Mouse (Mus musculus) lung, postnatal 4 days (tissue): ENCODE measurements around the gene Rhbg.
"Not testable (repeated sequence)": the region's sequence is repeated elsewhere in the genome, so short reads cannot be mapped to it uniquely, and the experiment has no call there.

ENCODE experiments used
- DNase-seq, 2 experiments: peaks; one replicate each; pipeline ENCODE4 v3.0.0; 2021

Gene Rhbg

DNA sequence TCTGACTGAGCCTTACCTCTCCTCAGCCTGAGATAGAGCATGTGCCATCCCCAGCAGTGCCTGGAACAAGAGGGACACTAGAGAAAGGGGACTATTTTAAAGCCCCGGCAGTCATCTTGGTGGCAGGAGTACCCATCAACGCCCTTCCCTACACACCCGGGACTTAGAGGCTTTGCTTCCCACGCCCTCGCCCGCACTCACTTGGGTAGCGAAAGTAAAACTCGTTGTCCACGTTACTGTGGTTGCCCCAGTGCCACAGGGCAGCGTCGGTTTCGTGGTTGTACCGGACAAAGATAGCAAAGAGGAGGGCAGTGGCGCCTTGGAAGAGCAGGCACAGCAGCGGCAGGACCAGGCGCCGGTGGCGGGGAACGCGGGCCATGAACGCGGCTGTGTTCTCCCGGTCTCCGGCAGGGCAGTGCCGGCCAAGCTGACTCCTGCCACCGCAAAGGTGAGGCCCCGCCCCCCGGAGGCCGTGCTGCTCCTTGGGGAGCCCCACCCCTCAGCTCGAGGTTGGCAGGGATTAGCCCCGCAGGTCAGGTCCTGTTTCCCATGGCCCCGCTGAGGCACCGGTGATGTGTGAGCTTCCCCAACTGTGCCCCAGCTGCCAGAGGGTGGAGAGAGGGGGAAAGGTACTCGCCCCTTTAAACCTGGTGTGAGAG, at the start of gene Rhbg:
Gene Rhbg (minus strand): TSS at position 442 of the 659 bp plus-strand sequence.
- DNase-seq: peak; percentile 74 to 77

DNA sequence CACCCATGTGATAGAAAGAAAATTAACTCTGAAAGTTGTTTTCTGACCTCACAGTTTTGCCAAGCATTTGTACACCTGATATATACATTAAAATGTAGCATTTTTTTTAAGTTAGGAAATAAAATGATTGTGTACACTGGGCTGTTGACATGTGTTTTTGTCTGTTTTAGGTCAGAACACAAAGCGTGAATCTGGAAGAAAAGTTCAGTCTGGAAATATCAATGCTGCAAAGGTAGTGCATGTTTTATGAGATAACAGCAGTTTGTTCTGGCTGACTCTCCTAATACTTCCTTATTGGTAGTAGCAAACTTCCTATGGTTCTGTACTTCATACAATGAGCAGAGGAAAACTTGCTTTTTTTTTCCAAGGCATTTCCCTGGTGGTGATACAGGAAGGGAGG, 44.7 kb upstream of the Rhbg start:
- no peak for DNase-seq

DNA sequence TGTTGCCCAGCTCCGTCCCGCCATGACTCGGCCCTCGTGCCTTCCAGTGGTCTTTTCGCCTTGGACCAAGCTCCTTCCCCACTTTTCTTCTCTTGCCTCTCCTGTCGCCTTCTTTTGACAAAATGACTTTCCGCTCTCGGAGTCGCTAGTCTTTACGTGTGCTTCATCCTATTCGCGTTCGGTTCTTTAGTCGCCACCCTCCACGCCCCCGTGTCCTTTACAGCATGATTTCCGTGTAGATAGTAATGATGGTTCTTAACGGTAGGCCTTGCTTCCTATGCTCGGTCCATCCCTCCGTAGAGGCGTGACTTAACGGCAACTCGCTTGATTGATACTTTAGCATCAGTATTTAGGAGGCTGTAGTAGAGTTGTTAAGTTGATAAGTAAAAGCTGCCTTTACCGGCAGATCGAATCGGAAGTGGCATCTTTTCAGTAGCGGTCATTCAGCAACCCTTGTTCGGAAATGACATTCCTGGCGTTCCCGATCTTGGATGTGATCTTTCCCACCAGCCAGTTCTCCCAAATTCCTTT, 42.9 kb upstream of the Rhbg start:
- no peak for DNase-seq

DNA sequence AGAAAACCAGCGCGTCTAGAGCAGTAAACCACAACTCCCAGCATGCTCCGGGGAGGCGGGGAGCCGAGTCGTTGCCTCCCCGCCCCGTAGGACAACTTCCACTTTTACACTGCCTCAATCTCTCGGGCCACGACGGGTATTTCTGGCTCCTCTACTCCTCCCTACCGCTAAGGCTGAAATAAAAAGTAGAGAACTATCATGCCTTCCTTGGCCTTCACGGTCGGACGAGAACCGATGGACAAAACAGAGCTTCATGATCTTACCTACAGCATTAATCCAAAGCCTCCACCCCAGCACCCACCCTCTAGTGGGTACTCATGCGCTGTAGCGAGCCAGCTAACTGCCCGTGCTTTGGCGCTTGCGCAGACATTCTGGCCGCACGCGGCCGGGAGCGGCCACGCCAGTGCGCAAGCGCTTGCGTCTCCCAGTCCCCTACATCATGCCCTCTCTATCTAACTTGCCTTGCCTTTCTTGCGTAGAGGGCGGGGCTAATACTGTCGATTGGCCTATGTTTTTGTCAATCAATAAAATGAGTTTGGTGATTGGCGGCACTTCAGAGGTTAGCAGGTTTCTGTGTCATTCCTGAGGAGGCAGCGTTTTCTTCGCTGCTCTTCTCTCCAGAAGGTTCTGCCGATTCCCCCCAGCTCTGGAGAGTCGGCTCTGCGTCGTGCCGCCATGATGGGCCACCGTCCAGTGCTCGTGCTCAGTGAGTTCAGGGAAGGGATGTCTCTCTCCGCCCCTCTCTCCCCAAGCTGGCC, 42.2 kb upstream of the Rhbg start, which contains the start of the genes Tsacc and Cct3:
Gene Tsacc (minus strand): TSS at position 439 of the 758 bp plus-strand sequence.
Gene Cct3 (plus strand): TSS at position 556 of the 758 bp plus-strand sequence.
- peak; percentile 97 to 98 for DNase-seq

DNA sequence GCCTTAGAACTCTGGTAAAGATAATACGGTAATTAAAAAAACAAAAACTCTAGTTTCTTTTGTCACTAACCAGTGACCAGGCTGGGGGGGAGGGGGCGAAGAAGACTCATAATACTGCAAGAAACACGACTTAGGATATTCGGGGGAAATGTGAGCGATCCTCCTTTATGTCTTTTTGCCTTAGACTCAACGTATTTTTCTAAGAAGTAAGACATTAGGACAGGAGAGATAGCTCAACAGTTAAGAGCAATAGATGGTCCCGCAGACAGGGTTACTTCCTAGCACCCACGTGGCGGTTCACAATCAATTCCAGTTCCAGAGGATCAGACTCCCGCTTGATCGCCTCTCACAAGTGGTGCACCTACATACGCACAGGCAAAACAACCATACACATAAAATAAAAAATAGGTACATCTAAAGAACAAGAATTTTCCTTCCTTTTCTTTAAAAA, 41.6 kb upstream of the Rhbg start:
- DNase-seq: no peak

DNA sequence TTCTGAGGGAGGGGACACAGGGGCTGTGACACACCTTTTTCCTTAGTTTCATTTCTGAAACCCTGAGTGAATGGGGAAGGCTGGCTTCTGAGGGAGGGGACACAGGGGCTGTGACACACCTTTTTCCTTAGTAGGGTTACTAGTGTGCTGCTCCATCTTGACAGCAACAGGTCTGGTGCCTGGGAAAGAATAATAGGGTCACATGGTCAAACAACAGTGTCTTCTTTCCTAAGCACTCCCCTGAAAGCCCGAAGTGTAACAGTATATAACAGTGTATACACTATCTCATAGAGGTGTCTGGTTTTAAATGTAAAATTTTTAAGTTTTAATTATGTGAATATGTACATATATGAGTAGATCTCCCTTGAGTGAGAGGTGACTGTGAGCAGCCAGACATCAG, 40.8 kb upstream of the Rhbg start:
- DNase-seq: not testable (repeated sequence)

DNA sequence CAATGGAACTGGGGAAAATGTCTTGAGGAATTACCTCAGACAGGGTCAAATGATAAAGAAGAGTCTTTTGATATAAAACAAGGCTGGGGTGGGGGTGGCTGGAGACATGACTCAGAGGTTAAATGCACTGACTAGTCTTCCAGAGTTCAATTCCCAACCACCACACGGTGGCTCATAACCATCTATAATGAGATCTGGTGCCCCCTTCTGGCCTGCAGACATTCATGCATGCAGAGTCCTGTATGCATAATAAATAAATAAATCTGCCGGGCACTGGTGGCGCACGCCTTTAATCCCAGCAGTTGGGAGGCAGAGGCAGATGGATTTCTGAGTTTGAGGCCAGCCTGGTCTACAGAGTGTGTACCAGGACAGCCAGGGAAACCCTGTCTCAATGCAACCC, 37.5 kb upstream of the Rhbg start:
- peak in 1 of 2 experiments; percentile 43 for DNase-seq

DNA sequence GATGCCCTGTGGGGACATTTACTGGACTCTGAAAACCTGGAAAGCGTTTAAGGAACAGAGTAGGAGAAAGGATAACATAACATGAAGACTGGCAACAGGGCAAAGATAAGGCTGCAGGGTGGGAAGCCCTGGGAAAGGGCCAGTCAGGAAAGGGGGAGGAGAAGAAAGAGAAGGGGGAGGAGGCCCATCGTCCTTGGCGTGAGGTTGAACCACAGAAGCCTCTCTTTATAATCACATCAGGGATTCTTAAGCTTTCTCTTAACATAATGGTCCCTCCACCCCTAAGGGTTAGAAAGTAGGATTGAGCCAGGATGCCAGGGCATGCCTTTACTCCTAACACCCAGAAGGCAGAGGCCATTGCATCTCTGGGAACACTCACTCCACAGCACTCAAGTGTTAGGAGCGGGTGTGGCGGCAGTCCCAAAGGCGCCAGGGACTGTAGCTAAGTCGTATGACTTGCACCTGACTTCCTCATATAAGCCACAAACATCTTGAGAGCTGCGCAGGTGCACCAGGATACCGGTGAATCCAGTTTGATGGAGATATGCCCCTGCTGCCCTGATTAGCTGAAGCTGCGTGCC, 33.7 kb upstream of the Rhbg start:
- peak; percentile 20 to 73 for DNase-seq

DNA sequence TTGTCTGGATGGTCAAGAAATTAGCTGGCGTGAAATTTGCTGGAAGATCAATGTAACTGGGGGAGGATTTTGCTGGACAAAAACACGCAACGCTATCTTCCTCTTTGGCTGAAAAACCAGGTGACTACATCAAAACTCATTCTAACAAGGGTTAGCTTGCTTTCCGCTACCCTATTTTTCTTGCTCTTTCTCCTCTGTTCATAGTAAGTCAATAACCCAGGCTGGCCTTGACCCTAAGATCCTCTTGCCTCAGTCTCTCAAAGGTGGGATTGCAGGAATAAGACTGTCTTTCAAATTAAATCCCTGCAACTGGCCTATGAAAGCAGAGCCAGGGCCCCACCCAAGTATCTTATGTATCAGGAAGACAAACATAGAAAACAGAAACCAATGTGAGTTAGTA, 32.6 kb upstream of the Rhbg start, which contains the start of gene Gm38392:
Gene Gm38392 (minus strand): TSS at position 101 of the 400 bp plus-strand sequence.
- DNase-seq: no peak

DNA sequence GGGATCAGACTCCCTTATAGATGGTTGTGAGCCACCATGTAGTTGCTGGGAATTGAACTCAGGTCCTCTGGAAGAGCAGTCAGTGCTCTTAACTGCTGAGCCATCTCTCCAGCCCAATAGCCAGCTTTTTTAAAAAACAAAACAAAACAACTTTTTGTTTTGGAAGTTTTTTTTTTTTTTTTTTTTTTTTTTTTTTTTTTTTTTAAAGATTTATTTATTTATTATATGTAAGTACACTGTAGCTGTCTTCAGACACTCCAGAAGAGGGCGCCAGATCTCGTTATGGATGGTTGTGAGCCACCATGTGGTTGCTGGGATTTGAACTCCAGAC, 31.0 kb upstream of the Rhbg start:
- not testable (repeated sequence) for DNase-seq

DNA sequence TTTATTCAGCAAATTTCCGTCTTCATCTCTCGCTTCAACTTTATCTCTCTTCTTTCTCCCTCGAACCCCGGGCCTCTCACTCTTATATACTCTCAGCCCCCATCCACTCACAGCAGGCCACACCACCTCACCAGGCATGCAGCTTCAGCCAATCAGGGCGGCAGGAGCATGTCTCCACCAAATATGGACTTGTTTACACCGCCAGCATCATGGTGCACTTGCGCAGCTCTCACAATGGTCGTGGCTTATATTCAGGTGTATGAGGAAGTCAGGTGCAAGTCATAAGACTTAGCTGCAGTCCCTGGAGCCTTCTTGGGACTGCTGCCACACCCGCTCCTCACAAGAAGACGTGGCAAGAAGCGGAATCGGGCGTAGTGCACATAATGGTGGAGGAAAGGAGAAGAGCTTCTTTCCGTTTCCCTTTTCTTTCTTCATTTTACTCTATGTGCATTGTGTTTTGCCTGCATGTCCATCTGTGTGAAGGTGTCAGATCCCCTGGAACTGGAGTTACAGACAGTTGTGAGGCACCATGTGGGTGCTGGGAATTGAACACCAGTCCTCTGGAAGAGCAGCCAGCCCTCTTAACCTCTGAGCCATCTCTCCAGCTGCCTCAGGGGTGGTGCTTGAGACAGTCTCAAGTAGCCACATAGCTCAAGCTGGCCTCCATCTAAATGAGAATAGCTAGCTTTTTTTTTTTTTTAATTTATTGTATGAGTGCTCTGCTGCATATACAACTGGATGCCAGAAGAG, 30.5 kb upstream of the Rhbg start:
- not testable (repeated sequence) for DNase-seq

DNA sequence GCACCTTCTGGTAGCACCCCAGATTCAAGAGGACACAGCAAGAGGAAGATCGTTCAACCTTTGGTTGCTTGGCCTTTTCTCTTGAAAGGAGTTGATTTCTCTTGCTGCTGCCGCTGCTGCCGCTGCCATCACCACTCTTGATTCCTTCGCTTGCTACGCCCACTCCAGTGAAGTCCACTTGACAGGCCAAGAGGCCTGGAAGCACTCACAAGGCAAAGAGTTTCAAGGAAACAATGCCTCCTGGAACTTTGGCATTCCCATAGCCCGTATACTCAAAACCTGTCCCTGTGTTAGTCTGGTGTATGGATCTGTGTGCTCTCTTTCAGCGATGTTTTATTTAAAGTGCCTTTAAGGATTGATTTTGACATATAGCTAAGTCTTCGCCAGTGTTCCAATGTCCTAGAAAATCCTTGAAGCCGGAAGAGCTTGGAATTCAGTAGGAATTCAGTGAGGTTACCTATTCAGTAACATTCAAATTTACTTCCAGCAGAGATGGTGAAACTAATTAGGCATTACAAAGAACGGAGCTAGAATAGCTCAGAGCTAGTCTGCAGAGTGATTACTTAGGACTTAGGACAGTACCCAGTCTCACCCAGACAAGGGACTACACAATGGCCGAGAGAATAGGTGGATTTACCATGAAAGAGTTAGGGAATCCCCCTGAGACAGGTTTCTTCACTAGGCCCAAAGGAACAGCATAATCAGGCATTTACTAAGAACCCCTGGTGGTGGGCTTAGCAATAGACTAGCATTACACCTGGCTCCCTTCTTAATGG, 26.8 kb upstream of the Rhbg start:
- peak; percentile 64 to 81 for DNase-seq

DNA sequence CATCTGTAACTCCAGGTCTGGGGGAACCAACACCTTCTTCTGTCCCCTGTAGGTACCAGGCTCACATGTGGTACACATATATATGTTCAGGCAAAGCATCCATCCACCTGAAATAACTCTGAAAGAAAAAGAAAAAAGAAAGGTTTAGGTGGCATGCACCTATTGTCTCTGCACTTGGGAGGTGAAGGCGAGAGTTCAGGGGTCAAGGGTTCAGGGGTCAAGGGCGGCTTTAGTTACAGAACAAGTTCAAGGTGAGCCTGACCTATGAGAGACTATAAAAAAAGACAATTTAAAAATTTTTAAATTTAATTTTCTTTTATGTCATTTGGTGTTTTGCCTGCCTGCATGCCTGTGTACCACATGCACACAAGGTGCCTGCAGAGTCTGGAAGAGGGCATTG, 25.5 kb upstream of the Rhbg start:
- no peak for DNase-seq

DNA sequence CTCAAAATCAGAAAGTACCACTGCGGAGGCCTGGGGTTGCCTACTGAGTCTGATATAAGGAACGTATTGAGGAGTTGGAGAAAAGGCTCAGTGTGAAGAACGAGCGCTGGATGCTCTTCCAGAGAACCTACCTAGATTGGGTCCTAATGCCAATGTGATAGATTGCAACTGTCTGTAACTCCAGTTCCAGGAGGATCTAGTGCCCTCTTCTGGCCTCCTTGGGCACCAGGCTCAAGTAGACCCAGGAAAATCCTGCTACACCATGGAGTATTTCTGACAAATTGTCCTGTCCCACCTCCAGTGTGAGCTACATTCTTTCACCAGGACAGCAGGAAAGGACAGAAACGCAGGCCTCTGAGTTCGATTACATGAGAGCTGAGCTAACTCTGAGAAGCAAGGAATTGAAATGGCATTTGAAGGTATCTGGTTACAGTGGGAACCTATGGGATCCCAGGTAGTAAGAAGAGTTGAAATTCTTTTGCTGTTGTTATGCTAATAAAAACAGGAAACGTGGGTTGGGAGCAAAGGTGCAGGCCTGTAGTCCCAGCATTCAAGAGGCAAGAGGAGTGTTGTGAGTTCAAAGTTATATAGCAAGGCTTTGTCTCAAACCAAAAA, 22.1 kb upstream of the Rhbg start:
- DNase-seq: peak; percentile 29 to 48

DNA sequence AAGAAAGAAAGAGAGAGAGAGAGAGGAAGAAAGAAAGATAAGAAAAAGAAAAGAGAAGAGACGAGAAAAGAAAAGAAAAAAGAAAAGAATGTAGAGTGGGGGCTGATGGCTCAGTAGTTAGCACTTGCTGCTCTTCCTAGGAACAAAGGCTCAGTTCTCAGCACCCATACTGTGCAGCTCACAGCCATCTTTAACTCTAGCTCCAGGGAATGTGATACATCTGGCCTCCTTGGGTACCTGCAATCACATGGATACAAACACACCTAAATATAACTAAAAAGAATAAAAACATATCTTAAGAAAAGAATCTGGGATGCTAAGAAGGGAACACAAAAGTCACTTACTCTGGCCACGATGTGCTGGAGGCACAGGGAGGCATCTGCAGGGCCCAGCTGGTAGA, 21.6 kb upstream of the Rhbg start:
- DNase-seq: no peak

DNA sequence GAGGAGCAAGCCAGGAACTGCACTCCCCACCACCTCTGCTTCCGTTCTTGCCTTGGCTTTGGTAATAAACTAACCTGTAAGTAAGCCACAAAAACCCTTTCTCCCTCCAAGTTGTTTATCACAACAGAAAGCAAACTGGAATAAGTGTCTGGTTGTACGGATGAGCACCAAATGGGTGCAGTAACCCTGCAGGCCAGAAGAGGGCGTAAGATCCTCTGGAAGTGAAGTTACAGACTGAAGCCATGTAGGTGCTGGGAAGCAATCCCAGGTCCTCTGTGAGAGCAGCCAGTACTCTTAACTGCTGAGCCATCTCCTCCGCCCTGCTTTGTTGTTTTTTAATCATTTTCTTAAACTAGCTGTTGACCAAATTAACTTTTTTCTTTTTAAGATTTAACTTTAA, 19.5 kb upstream of the Rhbg start:
- no peak for DNase-seq

DNA sequence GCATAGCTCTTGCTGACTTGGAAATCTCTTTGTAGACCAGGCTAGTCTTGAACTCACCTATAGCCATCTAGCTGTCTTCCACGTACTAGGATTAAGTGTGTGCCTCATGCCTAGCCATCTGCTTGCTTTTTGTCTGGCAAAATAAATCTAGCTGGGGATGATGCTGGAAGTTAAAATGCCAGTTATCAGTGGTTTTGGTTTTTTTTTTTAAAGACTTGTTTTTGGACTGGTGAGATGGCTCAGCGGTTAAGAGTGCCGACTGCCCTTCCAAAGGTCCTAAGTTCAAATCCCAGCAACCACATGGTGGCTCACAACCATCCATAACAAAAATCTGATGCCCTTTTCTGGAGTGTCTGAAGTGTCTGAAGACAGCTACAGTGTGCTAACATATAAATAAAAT, 17.4 kb upstream of the Rhbg start:
- no peak for DNase-seq

DNA sequence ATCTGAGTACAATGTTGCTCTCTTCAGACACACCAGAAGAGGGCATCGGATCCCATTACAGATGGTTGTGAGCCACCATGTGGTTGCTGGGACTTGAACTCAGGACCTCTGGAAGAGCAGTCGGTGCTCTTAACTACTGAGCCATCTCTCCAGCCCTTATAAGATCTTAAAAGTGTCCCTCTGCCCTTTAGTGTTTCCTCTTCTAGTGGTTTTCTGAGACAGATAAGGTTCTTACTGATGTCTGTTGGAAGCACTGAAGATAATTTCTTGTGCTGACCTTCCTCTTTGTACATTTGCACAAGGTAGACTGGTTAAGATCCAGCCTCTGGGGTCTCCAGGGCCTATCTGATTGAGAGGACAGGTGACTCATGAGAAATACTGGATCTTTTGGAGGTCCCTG, 16.8 kb upstream of the Rhbg start:
- not testable (repeated sequence) for DNase-seq

DNA sequence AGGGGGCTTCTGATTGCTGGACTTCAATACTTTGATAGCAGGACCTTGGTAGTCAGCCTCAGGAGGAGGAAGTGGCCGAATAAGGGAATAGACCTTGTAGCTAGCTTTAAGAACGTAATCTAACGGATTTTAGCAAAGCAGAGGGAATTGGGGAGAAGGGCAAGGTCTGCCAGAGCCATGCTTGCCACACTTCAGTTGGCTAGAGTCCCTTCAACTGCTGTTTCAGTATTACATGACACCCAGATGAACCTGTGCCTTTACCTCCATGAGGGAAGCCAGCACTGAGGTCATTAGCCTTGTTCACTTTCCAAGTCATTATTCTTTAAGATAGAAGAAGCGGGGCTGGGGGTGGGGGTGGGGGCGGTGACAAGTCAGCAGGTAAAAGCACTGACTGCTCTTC, 14.5 kb upstream of the Rhbg start:
- no peak for DNase-seq

DNA sequence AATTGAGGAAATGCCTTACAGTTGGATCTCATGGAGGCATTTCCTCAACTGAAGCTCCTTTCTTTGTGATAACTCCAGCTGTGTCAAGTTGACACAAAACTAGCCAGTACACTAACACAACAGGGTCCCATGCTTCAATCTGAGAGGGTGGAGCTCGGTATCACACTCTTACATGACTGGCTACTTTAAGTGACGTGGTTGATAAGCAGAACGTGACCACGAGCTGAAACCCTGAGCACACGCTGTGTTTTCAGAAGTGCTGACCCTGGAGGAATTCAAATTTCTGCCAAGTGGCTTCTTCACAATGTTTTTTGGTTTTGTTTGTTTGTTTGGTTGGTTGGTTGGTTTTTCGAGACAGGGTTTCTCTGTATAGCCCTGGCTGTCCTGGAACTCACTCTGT, 13.5 kb upstream of the Rhbg start:
- not testable (repeated sequence) for DNase-seq

DNA sequence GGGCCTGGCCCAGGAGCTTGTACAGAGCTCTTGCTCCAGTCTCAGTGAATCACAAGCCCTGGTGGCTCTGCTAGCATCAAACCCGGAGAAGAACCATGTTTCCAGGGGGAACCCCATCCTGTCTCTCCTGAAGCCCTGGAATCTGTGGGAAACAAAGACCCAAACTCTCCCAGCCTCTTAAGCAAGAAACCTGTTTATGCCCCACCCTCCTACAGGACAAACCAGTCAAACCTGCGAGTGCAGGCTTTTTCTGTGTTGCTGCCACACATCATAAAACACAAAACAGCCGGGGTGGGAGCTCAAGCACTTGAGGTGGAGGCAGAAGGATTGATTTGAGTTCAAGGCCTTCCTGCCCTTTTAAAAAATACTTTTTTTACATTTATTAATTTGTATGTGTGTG, 7.8 kb upstream of the Rhbg start:
- DNase-seq: no peak

DNA sequence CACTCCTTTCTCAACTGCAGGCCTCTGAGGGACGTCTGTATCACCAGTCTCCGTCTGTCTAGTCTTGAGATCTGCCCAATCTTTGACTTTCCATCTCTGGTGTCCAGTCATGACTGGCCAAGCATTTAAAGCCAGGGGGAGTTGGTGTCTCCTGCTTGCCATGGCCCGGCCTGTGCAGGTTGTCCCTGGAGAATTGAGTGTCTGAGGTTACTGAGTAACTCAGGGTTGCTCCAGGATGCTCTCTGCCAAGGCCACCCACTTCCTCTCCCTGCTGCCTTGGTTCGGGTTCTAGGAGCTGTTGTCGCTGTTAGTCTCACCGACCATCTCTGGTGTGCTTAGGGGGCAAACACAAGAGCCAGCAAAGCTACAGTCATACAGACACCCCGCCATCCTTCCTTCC, 1.9 kb upstream of the Rhbg start:
- no peak for DNase-seq
